Mouse (Mus musculus): Measurements from ENCODE around the gene Frat2. TPM values are rescaled to one million over a fixed set of nuclear protein-coding genes. Genes with fewer than 3 reads are reported as not detected.
A peak's percentile ranks its signal among the peaks of the same experiment; 100 is the strongest.
"Not testable (repeated sequence)": the region's sequence is repeated elsewhere in the genome, so short reads cannot be mapped to it uniquely, and the experiment has no call there.

The Frat2 gene
- total RNA-seq (2021): 1 to 10 TPM; 7.4 to 7.6 TPM

- intact Hi-C loops (cut with DNase I): loop anchor here (2.0 to 5.0 kb wide), 2 partner anchors 47 to 366 kb away; partner anchors contain the start of gene Lcor
Measured at GRCm38 (mm10) chr19:41847992-41848851, at the start of gene Frat2. TSS of gene Frat2 (minus strand) at chr19:41848132.

GRCm38 (mm10) chr19:41896319-41896711, 48.4 kb upstream of the Frat2 start:
- no peak for DNase-seq (ENCODE audit: low spot score in 2 of 2)
- intact Hi-C loops (cut with DNase I): loop anchor here (5.0 kb wide), 1 partner anchor 126 kb away; no protein-coding TSS in a partner anchor

More at GRCm38 (mm10) chr19:41847992-41848851, at the start of gene Frat2:
- DNase-seq (ENCODE audit: low spot score in 2 of 2): peak; percentile 88 to 89

GRCm38 (mm10) chr19:41895460-41896318, 47.8 kb upstream of the Frat2 start, which contains the start of gene Rrp12:
TSS of gene Rrp12 (minus strand) at chr19:41896173.
- peak; percentile 88 to 95 for DNase-seq (ENCODE audit: low spot score in 2 of 2)
- intact Hi-C loops (cut with DNase I): loop anchor here (5.0 kb wide), 1 partner anchor 127 kb away; no protein-coding TSS in a partner anchor

GRCm38 (mm10) chr19:41894959-41895358, 47.0 kb upstream of the Frat2 start:
- intact Hi-C loops (cut with DNase I): loop anchor here (5.0 kb wide), 1 partner anchor 127 kb away; no protein-coding TSS in a partner anchor
- no peak for DNase-seq (ENCODE audit: low spot score in 2 of 2)

- intact Hi-C loops (cut with DNase I): no loop called here
- no peak for DNase-seq (ENCODE audit: low spot score in 2 of 2)
Measured at GRCm38 (mm10) chr19:41888191-41888590, 40.3 kb upstream of the Frat2 start.

GRCm38 (mm10) chr19:41883882-41884281, 36.0 kb upstream of the Frat2 start:
- DNase-seq (ENCODE audit: low spot score in 2 of 2): no peak
- intact Hi-C loops (cut with DNase I): no loop called here

GRCm38 (mm10) chr19:41881842-41882241, 33.9 kb upstream of the Frat2 start:
- DNase-seq (ENCODE audit: low spot score in 2 of 2): no peak
- intact Hi-C loops (cut with DNase I): no loop called here

GRCm38 (mm10) chr19:41874356-41874755, 26.4 kb upstream of the Frat2 start:
- intact Hi-C loops (cut with DNase I): no loop called here
- no peak for DNase-seq (ENCODE audit: low spot score in 2 of 2)

- peak; percentile 31 to 80 for DNase-seq (ENCODE audit: low spot score in 2 of 2)
- intact Hi-C loops (cut with DNase I): no loop called here
Measured at GRCm38 (mm10) chr19:41872285-41872684, 24.4 kb upstream of the Frat2 start.

GRCm38 (mm10) chr19:41869946-41870345, 22.0 kb upstream of the Frat2 start:
- intact Hi-C loops (cut with DNase I); DNase-seq (ENCODE audit: low spot score in 2 of 2): not testable (repeated sequence)

- DNase-seq (ENCODE audit: low spot score in 2 of 2): peak; percentile 20 to 66
Measured at GRCm38 (mm10) chr19:41869296-41869695, 21.4 kb upstream of the Frat2 start.

GRCm38 (mm10) chr19:41866707-41867106, 18.8 kb upstream of the Frat2 start:
- DNase-seq (ENCODE audit: low spot score in 2 of 2): no peak
- intact Hi-C loops (cut with DNase I): no loop called here

More at GRCm38 (mm10) chr19:41869296-41869695, 21.4 kb upstream of the Frat2 start:
- intact Hi-C loops (cut with DNase I): no loop called here

- intact Hi-C loops (cut with DNase I): no loop called here
- no peak for DNase-seq (ENCODE audit: low spot score in 2 of 2)
Measured at GRCm38 (mm10) chr19:41857816-41858310, 9.9 kb upstream of the Frat2 start.

- intact Hi-C loops (cut with DNase I): no loop called here
Measured at GRCm38 (mm10) chr19:41857086-41857762, 9.3 kb upstream of the Frat2 start.

GRCm38 (mm10) chr19:41852423-41852822, 4.5 kb upstream of the Frat2 start:
- intact Hi-C loops (cut with DNase I): no loop called here
- DNase-seq (ENCODE audit: low spot score in 2 of 2): no peak

More at GRCm38 (mm10) chr19:41857086-41857762, 9.3 kb upstream of the Frat2 start:
- no peak for DNase-seq (ENCODE audit: low spot score in 2 of 2)

- intact Hi-C loops (cut with DNase I): no loop called here
- DNase-seq (ENCODE audit: low spot score in 2 of 2): no peak
Measured at GRCm38 (mm10) chr19:41850719-41851543, 3.0 kb upstream of the Frat2 start.

- DNase-seq (ENCODE audit: low spot score in 2 of 2): no peak
- intact Hi-C loops (cut with DNase I): no loop called here
Measured at GRCm38 (mm10) chr19:41850021-41850718, 2.2 kb upstream of the Frat2 start.

GRCm38 (mm10) chr19:41847614-41847991, 329 bp downstream of the Frat2 start:
- not testable (repeated sequence) for DNase-seq (ENCODE audit: low spot score in 2 of 2)
- intact Hi-C loops (cut with DNase I): loop anchor here (5.0 kb wide), 1 partner anchor 365 kb away; the partner anchor contains the start of gene Lcor
